Mouse (Mus musculus) midbrain, embryonic 14.5 days (tissue): ENCODE results near the gene Mgat1. TPM values are rescaled to one million over a fixed set of nuclear protein-coding genes. Genes with fewer than 3 reads are reported as not detected.
"Not testable (repeated sequence)": the region's sequence is repeated elsewhere in the genome, so short reads cannot be mapped to it uniquely, and the experiment has no call there.

Experiments used
- ATAC-seq: fragments of 200-750 bp; cut with Nextera tagmentation; 2 replicates; pipeline ENCODE4 v1.8.0; 2017; ENCODE audit warnings: moderate number of reproducible peaks, moderate library complexity; ENCODE audit not compliant: low FRiP score, low TSS enrichment
- DNase-seq: peaks from one replicate; pipeline ENCODE4 v3.0.0-alpha.2; 2015
- H3K27ac ChIP-seq: fragments of 300-500 bp; sonication (generic); replicated peaks from 2 replicates; pipeline ENCODE4 v1.5.1; 2014; ENCODE audit warnings: mild to moderate bottlenecking, low read depth, low read length, moderate library complexity
- H3K27me3 ChIP-seq: fragments of 300-500 bp; sonication (generic); 2 replicates; pipeline ENCODE4 v1.6.1; 2014; ENCODE audit warnings: low read length, control low read depth, mixed read lengths; ENCODE audit not compliant: control insufficient read depth, insufficient read depth
- H3K36me3 ChIP-seq: fragments of 300-500 bp; sonication (generic); 2 replicates; pipeline ENCODE4 v1.6.1; 2014; ENCODE audit warnings: low read length, control low read depth; ENCODE audit not compliant: control insufficient read depth, insufficient read depth
- H3K4me1 ChIP-seq: fragments of 300-500 bp; sonication (generic); 2 replicates; pipeline ENCODE4 v1.6.1; 2014; ENCODE audit warnings: mild to moderate bottlenecking, antibody characterized with exemption, low read length, control low read depth; ENCODE audit not compliant: control insufficient read depth, insufficient read depth
- H3K4me2 ChIP-seq: fragments of 300-500 bp; sonication (generic); 2 replicates; pipeline ENCODE4 v1.6.1; 2014; ENCODE audit warnings: mild to moderate bottlenecking, low read length, moderate library complexity
- H3K4me3 ChIP-seq: fragments of 300-500 bp; sonication (generic); replicated peaks from 2 replicates; pipeline ENCODE4 v1.5.1; 2014; ENCODE audit warnings: low read depth, low read length
- H3K9ac ChIP-seq: fragments of 300-500 bp; sonication (generic); replicated peaks from 2 replicates; pipeline ENCODE4 v1.6.1; 2014; ENCODE audit warnings: mild to moderate bottlenecking, low read length, moderate library complexity
- H3K9me3 ChIP-seq: fragments of 300-500 bp; sonication (generic); 2 replicates; pipeline ENCODE4 v1.6.1; 2016; ENCODE audit warnings: low read length, control low read depth, mixed read lengths; ENCODE audit not compliant: control insufficient read depth
- WGBS: fragments of 180-500 bp; shearing (Covaris S2); extraction: QIAGEN DNeasy Blood & Tissue Kit; methylation state at CpG from one replicate; pipeline ENCODE4 v1.1.7; 2014; 5-methylcytosine and 5-hydroxymethylcytosine counted together
- polyA plus RNA-seq: library from polyadenylated mRNA; unstranded; fragments of >200 nt; fragmentation: Nextera tagmentation; extraction: Ambion mirVana; gene quantifications from 2 replicates; pipeline ENCODE4 v1.2.1, GENCODE M21; 2014

Gene Mgat1
- polyA plus RNA-seq, 1 experiment from 2014 or later, result 27.0 TPM

GRCm38 (mm10) chr11:49273834-49274519 lies 30.0 kb downstream of the Mgat1 start:
- ATAC-seq, result peak; percentile 43; the same call in 1 of the 2 replicates

DNA sequence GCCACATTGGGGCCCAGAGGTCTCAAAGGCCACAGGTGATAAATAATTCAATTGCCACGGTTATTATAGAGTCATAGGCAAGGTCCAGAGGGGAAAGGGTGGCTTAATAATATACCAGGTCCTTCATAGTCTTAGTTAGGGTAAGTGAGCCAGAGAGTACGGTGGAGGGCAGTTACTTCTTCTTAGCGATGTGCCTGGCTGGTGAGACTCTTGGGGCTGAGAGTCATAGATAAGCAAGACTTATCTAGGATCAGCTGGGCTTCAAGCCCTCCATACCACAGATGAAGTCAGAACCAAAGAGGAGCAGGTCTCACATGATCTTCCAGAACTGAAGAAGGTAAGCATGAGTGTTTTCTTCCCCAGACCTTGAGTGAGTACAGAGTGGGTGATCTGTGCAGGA lies 34.2 kb downstream of the Mgat1 start, which contains the start of gene Olfr1393:
Gene Olfr1393 (plus strand): TSS at position 83 of the 400 bp plus-strand sequence.
- DNase-seq (no peak), ATAC-seq (no peak)
- Histone ChIP-seq H3K9me3 (0 out of 2 replicates have a peak, but pooled peaks cover under 1% of the 10 kb centered on the region), H3K27ac (no peak within 1 kb of the TSS), H3K9ac (no peak within 1 kb of the TSS), H3K4me1 (no peaks in the 10 kb centered on the region; the same call in 1 of the 2 replicates), H3K27me3 (no peaks in the 10 kb centered on the region), H3K36me3 (no peaks in the 10 kb centered on the region), H3K4me2 (no peak within 1 kb of the TSS), H3K4me3 (no peak within 1 kb of the TSS)
- 87% methylated on average over 3 of the region's 3 CpGs for WGBS

More at GRCm38 (mm10) chr11:49273834-49274519, 30.0 kb downstream of the Mgat1 start:
- no peaks in the 10 kb centered on the region for H3K36me3 ChIP-seq
- DNase-seq, result peak; percentile 55
- peak overlapping the region; percentile 41; the same call in 1 of the 2 replicates for H3K27ac ChIP-seq
- no peaks in the 10 kb centered on the region for H3K9me3 ChIP-seq
- no peak overlapping the region for H3K4me3 ChIP-seq
- H3K4me2 ChIP-seq, result no peak overlapping the region
- no peak overlapping the region for H3K9ac ChIP-seq
- 52% methylated on average over 11 of the region's 11 CpGs for WGBS
- no peaks in the 10 kb centered on the region for H3K27me3 ChIP-seq
- no peaks in the 10 kb centered on the region; the same call in 1 of the 2 replicates for H3K4me1 ChIP-seq

DNA sequence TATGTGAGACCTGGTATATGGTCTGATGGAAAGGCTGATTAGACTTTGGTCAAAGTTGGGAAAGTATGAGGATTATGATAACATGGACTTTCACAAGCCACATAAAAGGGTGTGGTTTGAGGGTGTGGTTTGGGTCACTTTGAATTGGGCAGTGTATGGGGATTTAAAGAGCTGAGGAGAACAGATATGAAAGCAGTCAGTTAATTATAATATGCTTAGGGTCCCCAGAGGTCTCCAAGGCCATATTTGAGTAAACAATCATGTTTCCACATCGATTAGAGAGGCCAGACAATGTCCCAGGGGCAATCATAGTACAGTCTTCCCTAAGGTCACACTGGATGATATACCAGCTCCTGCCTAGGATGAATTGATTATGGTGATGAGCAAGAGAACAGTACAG lies 41.0 kb downstream of the Mgat1 start, which contains the start of gene Olfr1392:
Gene Olfr1392 (plus strand): TSS at position 301 of the 400 bp plus-strand sequence.
- WGBS, result 54% methylated on average over 1 of the region's 1 CpGs
- not testable (repeated sequence) for H3K27ac ChIP-seq, H3K4me1 ChIP-seq, H3K4me2 ChIP-seq, H3K4me3 ChIP-seq, H3K9ac ChIP-seq, DNase-seq, ATAC-seq, H3K27me3 ChIP-seq, H3K36me3 ChIP-seq, H3K9me3 ChIP-seq

DNA sequence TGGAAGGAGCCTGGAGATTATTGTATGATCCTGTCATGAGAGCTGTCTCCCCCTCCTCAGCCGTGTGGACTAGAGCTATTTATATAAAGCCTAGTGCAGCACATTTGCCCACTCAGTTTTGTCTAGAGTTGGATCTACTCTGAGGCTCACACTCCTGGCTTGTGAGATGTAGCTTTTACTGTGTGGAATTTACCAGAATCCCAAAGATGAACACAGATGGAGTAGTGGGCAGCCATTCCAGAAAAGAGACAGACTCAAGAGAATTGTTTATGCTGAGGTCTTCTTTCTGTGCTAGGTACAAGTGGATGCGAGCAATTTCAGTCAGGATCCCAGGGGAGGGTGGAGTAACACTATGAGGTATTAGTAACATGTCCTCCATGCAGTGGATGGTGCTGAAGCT lies 43.3 kb downstream of the Mgat1 start:
- no peaks in the 10 kb centered on the region for H3K4me1 ChIP-seq
- H3K4me2 ChIP-seq, result no peak overlapping the region
- ATAC-seq, result no peak
- DNase-seq, result no peak
- no peak overlapping the region for H3K4me3 ChIP-seq
- H3K36me3 ChIP-seq, result no peaks in the 10 kb centered on the region
- H3K9ac ChIP-seq, result no peak overlapping the region
- 0 out of 2 replicates have a peak, but pooled peaks cover 3% of the 10 kb centered on the region for H3K9me3 ChIP-seq
- 89% methylated on average over 2 of the region's 2 CpGs for WGBS
- no peak overlapping the region for H3K27ac ChIP-seq
- no peaks in the 10 kb centered on the region for H3K27me3 ChIP-seq

DNA sequence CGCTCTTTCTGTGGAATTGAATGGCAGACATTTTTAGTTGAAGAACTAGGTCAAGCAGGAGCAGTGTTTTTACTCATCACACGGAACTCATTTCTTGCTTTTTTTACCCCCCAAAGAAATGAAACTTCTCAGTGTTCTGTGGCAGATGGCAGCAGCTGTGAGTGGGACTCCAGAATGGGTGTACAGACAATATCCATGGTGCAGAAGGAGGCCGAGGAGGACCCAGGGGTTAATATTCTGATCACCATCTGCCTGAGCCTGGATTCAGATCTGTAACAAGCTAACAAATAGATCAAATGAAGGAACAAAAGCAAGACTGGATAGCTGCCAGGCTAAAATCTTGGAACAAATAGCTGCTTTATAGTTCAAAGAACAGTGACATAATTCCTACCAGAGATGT lies 48.8 kb downstream of the Mgat1 start:
- 68% methylated on average over 3 of the region's 3 CpGs for WGBS

DNA sequence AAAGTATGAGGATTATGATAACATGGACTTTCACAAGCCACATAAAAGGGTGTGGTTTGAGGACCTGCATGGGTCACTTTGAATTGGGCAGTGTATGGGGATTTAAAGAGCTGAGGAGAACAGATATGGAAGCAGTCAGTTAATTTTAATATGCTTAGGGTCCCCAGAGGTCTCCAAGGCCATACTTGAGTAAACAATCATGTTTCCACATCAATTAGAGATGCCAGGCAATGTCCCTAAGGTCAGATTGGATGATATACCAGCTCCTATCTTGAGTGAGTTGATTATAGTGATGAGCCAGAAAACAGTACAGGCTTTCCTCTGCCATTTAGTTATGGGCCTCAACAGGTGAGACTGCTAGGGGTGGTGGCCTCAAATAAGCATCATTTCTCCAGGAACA lies 60.5 kb downstream of the Mgat1 start, which contains the start of gene Olfr10:
Gene Olfr10 (plus strand): TSS at position 301 of the 400 bp plus-strand sequence.
- Histone ChIP-seq H3K36me3 (no peaks in the 10 kb centered on the region), H3K27me3 (no peaks in the 10 kb centered on the region), H3K9ac (no peak within 1 kb of the TSS), H3K4me2 (no peak within 1 kb of the TSS), H3K9me3 (no peaks in the 10 kb centered on the region), H3K4me3 (no peak within 1 kb of the TSS), H3K4me1 (no peaks in the 10 kb centered on the region), H3K27ac (no peak within 1 kb of the TSS)
- ATAC-seq (no peak), DNase-seq (no peak)

More for the DNA sequence above, 48.8 kb downstream of the Mgat1 start:
- Histone ChIP-seq H3K36me3 (no peaks in the 10 kb centered on the region), H3K4me3 (no peak overlapping the region), H3K9ac (no peak overlapping the region), H3K27ac (no peak overlapping the region), H3K4me2 (no peak overlapping the region), H3K9me3 (no peaks in the 10 kb centered on the region), H3K4me1 (no peaks in the 10 kb centered on the region), H3K27me3 (no peaks in the 10 kb centered on the region)
- DNase-seq (peak; percentile 14), ATAC-seq (no peak)

GRCm38 (mm10) chr11:49308547-49308946 lies 64.6 kb downstream of the Mgat1 start:
- H3K4me1 ChIP-seq, H3K27me3 ChIP-seq, ATAC-seq, H3K27ac ChIP-seq, DNase-seq, H3K4me3 ChIP-seq, H3K9ac ChIP-seq, H3K36me3 ChIP-seq, H3K4me2 ChIP-seq, H3K9me3 ChIP-seq: not testable (repeated sequence)
- WGBS, result 83% methylated on average over 5 of the region's 5 CpGs
